ENCODE assay signal across 13 mouse cellular contexts in genomic region chr9:77926911-77927310, GRCm38 (mm10).
"Had no signal": no experiment of that assay in that cellular context is flagged by ENCODE, and none has a peak within 500 bp of the region (broad histone marks: within the 10 kb centered on the region; RNA-seq: fewer than 3 reads in every experiment).

No protein-coding gene starts in this region.

- H3K36me3 ChIP-seq: limb, embryonic 15.5 days; liver, embryonic 15.5 days; neural tube, embryonic 15.5 days had no signal

- H3K4me3 ChIP-seq: left cerebral cortex, adult 2 months; limb, embryonic 15.5 days; liver, embryonic 15.5 days; midbrain, embryonic 10.5 days; myocyte; neural tube, embryonic 15.5 days had no signal

- DNase-seq: lung, embryonic 14.5 days; lung, postnatal 10 days; lung, postnatal 4 days; midbrain, embryonic 14.5 days; right cerebral cortex, adult 18-20 months; right cerebral cortex, postnatal 25 days; thymus, postnatal 36 days had no signal

- H3K4me2 ChIP-seq: limb, embryonic 15.5 days; liver, embryonic 15.5 days; lung, embryonic 14.5 days; neural tube, embryonic 15.5 days had no signal

- H3K27me3 ChIP-seq: limb, embryonic 15.5 days; liver, embryonic 15.5 days; neural tube, embryonic 15.5 days had no signal

- H3K27ac ChIP-seq: left cerebral cortex, adult 2 months; limb, embryonic 15.5 days; liver, embryonic 15.5 days; midbrain, embryonic 10.5 days; neural tube, embryonic 15.5 days had no signal

- H3K9ac ChIP-seq: limb, embryonic 15.5 days; liver, embryonic 15.5 days; lung, embryonic 14.5 days; neural tube, embryonic 15.5 days had no signal

- H3K9me3 ChIP-seq: limb, embryonic 15.5 days; liver, embryonic 15.5 days; midbrain, embryonic 10.5 days; neural tube, embryonic 15.5 days had no signal
